Mouse (Mus musculus) heart, postnatal 0 days (tissue): ENCODE data around the gene Rhoh.

Experiments used
- CTCF ChIP-seq: IDR thresholded peaks from 2 replicates; pipeline ENCODE4 v1.5.1; 2016; ENCODE audit warnings: antibody characterized with exemption, control low read depth, low read depth
- EP300 ChIP-seq: IDR thresholded peaks from 2 replicates; pipeline ENCODE4 v1.6.1; 2016; ENCODE audit warnings: antibody characterized with exemption, low read depth

- TF ChIP-seq EP300 (no peak), CTCF (no peak)
Observed at GRCm38 (mm10) chr5:65883355-65883754, 22.3 kb downstream of the Rhoh start.
